Mouse (Mus musculus) adrenal gland, postnatal 10 days (tissue): ENCODE data around the gene Gm45713. TPM values are rescaled to one million over a fixed set of nuclear protein-coding genes. Genes with fewer than 3 reads are reported as not detected.
A peak's percentile ranks its signal among the peaks of the same experiment; 100 is the strongest.
"Not testable (repeated sequence)": the region's sequence is repeated elsewhere in the genome, so short reads cannot be mapped to it uniquely, and the experiment has no call there.

Experiments used
- DNase-seq: peaks from one replicate; pipeline ENCODE4 v3.0.0; 2021; ENCODE audit warnings: mixed read lengths
- total RNA-seq, 2 experiments: library from RNA; stranded (reverse); gene quantifications; 2 replicates each; pipeline ENCODE4 v1.2.3; 2021

Gene Gm45713
- total RNA-seq, 2 experiments from 2014 or later, result not detected

DNA sequence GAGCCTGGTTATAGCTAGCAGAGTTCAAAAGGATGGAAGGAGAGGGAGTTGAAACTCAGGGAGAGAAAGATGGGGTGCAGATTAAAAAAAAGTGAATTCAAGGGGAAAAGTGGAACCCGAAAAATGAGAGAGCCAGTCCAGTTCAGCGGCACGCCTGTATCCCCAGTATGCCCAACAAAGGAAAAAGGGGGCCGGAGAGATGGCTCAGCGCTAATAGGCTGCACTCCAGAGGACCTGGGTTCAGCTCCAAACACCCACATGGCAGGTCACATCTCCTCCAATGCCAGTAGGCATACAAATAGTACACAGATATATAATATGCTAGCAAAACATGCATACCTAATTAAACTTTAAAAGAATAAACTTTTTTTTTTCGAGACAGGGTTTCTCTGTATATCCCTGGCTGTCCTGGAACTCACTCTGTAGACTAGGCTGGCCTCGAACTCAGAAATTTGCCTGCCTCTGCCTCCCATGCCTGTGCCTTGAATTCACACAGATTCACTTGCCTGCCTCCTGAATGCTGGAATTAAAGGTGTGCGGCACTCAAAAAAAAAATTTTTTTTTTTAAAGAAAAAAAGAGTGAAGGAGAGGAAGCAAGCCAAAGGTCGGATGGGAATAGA, 27.1 kb upstream of the Gm45713 start:
- no peak for DNase-seq

DNA sequence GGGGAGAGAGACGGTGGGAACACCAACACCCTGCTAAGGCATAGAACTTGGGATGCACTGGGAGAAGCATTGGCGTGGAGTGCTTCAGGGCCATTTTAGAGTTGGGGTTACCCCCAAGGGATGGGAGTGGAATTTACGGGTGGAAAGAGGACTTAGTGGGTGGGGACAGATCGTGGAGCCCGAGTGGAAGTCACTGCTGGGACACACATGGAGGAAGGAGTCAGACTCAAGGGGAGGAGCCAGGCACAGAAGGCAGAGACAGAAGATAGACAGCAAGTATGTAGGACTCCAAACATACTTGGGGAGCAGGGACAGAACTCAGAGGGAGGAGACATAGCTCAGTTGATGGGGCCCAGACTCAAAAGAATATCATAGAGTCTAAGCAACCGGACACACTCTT, 26.5 kb upstream of the Gm45713 start:
- no peak for DNase-seq

DNA sequence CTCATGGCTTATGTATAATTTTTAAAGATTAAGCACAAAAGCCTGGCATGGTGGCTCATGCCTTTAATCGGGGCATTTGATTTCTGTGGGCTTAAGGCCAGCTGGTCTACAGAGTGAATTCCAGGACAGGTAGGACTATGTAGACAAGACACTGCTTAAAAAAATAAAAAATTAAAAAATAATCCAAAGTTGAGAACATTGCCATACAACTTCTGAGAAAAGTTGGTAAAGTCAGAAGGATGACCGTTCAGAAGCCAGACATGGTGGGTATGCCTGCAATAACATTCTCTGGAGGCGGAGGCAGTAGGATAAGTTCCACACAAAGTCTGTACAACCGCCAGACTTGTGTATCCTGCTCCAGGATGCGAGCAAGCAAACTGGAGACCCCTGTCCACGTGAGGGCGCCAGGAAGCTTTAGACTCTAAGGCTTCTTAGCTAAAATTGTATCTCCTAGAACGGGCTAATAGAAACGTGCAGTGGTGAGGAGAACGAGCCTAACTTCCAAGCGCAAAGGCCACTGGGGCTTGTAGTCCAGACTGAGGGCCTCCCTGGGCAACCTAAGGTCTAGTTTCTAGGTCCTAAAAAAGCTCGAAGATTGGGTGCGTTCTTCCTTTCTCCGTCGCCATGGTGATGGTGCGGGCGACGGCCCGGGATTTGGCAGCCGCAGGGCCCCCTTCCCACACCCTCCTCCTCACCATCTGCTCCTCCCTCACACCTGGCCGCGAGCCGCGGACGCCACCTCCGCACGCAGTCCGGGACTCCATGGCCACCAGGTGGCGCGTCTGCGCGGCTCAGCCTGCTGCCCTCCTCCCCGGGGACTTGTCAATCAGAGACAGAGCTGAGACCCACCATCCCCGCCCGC, 25.8 kb upstream of the Gm45713 start:
- peak; percentile 92 for DNase-seq

DNA sequence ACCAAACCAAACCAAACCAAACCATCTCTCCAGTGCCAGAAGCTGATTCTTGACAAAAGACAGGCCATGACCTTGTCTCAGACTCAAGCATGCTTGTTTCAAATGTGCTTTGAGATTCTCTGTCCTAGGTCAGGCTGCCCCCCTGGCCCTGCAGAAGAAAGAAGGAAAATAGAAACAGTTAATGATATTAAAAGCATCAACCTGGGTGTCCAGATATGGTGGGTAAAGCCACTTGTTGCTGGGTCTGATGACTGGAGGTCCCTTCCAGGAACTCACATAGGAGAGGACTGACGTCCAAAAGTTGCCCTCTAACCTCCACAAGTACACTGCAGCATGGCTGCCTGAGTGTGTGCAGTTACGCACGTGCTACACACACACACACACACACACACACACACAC, 24.8 kb upstream of the Gm45713 start:
- no peak for DNase-seq

DNA sequence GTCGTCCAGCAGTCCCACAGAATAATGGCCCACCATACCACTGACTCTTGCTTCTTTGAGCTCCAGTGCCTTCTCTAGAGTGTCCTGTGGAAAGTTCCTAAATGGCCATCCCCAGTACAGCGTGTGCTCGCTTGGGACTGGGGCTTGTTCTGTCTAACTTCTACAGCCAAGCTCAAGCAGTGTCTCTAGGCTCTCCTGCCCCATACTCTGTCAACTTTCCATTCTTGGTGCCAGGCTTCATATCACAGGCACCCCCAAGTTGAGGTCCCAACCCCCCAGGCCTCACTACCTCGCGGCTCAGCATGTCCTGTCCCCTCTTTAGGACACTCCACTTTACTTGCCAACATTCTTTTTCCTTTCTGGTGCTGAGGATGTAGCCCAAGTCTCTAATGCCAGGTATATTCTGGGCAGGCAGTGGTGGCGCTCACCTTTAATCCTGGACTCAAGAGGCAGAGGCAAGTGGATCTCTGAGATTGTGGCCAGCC, 24.3 kb upstream of the Gm45713 start:
- no peak for DNase-seq

DNA sequence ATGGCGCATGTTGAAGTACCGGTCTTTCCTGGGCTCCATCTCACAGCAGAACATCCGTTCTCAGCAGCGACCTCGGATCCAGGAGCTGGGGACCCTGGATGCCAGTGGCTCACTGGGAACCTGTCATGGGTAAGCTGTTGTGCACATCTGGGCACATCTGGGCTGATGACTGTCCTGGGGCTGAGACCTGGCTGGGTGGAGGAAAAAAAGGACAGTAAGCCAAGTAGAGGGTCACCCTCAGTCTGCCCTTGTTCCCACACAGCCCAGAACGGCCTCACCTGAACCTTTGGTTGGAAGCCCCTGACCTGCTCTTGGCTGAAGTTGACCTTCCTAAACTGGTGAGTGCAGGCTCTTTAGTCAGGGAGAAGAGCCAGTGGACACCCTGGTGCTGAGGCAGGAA, 23.0 kb upstream of the Gm45713 start:
- DNase-seq, result no peak

DNA sequence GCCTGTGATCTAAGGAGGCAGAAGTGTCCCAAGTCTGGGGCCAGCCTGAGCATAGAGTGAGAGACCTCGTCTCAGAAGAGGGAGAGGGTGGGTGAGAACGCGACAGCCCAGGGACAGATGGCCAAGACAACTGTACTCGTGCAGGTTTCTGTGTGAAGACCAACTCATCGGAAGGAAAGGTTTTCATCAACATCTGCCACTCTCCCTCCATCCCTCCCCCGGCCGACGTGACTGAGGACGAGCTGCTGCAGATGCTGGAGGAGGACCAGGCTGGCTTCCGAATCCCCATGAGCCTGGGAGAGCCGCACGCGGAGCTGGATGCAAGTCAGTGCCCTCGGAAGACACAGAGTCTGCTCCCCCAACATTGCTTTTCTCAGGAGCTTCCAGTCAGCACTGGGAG, 21.4 kb upstream of the Gm45713 start:
- DNase-seq, result no peak

DNA sequence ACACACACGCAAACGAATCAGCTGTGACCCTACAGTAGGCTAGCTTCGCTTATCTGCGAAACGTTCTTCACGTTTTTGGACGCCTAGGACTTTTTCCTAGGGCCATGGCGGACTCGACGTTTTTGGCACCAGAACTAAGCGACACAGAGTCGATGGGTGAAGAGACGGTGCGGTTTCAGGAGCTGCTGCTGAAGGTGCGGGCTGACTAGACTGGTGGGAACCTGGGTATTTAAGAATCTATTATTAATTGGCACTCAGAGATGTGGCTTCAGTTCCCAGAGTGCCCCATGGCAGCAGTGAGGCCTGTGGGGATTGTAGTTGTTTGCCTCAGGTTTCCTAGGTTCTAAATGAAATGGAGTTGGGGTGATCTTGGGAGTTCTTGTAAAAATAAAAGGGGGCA, 20.2 kb upstream of the Gm45713 start:
- no peak for DNase-seq

DNA sequence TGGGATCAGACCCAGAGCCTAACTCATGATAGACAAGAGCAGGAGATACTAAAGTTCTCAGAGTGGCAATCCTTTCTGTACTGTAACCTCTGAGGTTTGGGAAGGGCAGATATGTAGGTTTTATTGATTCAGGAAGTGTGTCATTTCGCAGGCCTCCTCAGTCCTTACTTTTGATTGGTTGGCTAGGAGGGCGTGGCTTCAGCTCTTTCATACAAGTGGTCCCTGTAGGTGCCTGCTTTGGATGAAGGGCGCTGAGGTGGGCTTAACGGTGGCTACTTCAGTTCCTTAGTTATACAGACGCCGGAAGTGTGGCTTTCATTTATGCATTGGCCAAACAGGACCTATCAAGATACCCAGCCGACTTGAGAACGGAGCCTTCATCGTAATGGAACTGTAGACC, 19.6 kb upstream of the Gm45713 start:
- no peak for DNase-seq

DNA sequence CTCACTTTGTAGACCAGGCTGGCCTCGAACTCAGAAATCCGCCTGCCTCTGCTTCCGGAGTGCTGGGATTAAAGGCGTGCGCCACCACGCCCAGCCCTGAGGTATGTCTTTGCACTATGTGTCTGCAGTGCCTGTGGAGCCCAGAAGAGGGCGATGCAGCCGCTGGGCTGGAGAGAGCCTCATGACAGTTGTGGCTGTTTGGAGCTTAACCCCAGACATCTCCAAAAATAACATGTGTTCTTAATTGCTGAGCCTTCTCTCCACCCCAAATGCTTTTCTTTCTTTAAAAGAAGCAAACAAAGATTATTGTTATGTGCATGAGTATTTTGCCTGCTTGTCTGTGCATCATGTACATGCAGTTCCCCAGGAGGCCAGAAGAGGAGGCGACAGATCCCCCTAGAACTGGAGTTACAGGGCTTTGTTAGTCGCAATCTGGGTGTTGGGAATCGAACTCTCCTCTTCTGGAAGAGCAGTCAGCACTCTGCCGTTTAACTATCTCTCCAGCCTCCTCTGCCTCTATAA, 19.0 kb upstream of the Gm45713 start:
- DNase-seq, result peak; percentile 69

DNA sequence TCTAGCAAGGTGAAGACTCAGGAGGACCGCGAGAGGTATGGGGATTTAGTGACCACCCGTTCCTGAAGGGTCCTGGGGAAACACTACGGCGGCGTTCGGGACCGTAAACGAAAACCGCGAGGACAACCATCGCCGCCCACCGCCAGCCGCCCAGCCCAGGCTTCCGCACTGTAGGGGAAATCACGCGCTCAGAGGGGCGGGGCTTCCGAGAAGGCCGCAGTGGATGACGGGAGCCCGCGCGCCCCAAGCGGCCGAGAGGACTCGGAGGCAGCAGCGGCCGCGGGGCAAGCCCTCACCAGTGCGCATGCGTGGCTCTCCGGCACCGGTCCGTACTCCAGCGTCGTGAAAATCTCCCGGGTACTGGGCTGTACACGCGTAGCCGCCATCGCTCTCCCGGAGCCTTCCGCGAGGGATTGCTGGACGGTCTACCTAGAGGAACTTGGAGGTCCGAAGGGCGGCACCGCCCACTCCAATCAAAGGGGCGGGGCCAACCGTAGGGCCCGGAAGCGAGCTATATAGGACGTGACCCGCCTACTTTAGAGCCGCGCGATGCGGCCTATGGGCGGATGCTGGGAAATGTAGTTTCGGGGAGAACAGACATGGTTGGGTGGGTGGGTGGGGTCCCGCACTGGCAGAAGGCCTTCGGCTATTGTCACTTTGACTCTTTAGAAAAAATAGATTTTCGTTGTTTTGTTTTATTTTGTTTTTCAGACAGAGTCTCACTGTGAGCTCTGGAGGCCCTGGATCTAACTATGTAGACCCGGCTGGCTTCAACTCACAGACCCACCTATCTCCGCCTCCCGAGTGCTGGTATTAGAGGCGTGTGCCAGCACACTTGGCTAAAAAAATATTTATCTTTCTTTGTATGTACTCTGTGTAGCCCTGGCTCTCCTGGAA, 18.3 kb upstream of the Gm45713 start, which contains the start of the genes Pih1d1 and Aldh16a1:
Gene Pih1d1 (plus strand): TSS at position 208 of the 897 bp plus-strand sequence.
Gene Aldh16a1 (minus strand): TSS at position 489 of the 897 bp plus-strand sequence.
- peak; percentile 97 for DNase-seq

DNA sequence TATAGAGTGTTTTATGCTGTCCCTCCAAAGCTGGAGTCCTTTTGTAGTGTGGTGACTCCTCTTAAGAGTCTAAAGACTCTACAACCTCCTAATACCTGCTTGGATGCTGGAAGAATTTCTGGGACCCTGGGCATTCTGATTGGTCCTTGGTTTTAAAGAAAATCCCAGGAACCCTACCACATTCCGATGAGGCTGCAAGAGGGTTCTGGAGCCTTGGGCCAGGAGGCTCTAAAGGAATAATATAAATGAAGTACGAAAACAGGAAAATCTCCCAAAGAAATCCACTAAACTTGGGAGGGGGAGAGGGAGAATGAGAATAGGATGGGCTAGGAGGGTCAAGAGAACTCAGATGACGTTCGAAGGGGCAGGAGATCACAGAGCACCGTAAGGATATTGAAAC, 17.6 kb upstream of the Gm45713 start:
- no peak for DNase-seq

DNA sequence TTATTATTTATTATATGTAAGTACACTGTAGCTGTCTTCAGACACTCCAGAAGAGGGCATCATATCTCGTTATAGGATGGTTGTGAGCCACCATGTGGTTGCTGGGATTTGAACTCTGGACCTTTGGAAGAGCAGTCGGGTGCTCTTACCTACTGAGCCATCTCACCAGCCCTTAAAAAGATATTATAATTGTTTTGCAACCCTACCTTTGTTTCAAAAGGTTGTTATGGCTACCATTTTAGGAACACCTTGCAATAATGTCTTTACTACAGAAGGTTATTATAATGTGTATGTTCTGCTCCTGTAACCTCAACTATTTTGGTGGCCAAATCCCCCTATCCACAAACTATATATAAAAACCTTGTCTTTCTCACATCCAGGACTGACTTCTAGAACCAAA, 17.0 kb upstream of the Gm45713 start:
- DNase-seq, result not testable (repeated sequence)

DNA sequence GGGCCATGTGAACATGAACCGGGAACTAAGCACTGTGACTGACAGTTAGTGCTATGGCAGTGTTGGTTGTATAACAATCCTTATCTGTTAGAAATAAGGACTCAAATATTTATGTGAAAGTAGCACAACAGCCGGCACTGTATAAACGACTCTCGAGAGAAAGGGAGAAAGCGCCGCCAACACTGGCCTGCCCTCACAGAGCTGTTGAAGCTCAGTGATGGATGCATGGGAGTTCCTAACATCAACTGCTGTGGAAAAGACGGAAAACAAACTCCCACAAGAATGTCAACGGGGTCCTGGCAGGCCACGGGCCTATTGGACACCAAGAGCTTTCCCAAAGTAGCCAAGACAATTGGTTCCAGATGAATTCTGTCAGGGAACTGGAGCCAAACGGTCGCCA, 15.3 kb upstream of the Gm45713 start:
- no peak for DNase-seq

DNA sequence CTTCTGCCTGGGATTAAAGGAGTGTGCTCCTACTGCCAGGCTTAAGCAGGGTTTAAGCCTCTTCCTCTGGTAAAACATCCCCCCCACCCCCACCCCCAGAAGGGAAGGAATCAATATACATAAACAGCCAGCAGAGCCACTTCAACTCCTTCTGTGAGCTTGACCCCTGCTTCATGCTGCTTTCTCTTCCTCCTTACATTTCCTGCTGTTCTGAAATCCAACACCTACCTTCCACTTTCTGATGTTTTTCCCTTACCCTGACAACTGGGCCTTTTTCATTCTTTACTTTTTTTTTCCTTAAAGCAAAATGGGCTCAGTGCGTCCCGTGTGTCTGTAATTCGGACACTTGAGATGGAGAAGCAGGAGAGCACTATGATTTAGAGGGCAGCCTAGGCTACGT, 14.3 kb upstream of the Gm45713 start:
- DNase-seq, result no peak

DNA sequence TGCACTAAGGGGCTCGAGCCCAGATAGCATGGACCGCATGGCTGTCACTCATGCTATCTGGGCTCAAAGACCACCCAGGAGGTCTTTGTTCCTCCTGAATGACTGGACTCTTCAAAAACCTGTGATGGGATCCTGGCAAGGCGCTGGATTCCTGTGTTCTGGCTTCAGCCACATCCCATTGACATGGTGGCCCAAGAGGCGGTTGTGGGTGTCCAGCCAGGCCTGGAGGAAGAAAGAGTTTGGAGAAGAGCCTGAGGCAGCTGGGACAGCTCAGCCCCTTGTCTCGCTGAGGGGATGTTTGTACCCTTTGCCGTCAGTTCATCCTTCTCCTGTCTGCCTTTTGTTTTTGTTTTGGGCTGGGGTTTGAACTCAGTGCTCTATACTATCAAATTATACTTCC, 13.5 kb upstream of the Gm45713 start:
- no peak for DNase-seq

DNA sequence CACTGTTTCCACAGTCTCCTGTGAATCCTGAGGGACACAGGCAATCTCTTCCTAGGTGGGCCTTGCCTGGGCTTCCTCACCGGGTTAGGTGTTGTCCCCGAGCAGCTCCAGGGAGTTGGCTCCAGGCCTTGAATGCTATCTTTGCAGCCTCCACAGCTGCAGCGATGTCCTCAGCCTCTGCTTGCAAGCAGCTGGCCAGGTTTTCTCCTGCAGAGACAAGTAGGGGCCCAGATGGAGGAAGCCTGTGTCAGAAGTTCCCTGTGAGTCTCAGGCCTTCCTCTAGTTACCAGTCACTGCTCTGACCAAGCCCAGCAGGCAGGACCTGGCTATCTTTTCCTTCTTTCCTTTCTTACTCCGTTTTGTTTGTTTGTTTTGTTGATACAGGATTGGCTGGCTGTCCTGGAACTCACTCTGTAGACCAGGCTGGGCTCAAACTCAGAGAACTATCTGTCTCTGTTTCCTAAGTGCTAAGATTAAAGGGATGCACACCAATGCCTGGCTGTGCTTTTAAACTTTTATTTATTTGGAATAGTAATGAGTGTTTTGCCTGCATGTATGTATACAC, 12.6 kb upstream of the Gm45713 start:
- DNase-seq, result no peak

DNA sequence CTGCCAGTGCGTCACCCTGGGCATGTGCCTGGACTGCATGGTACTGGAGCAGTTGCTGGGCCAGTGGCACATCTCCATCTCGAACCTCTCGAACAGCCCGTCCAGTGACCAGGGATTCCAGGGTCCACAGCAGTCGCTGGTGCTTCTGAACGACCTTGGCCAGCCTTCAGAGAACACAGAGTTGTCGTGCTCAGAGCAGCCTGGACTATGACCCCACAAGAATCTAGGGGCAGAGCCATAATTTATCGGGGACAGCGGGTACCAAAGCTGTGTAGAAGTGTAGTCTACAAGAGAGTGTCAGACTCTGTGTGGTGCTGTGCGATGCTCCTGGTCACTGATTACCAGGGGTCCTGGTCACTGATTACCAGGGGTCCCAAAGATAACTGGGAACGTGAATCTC, 11.9 kb upstream of the Gm45713 start:
- no peak for DNase-seq

DNA sequence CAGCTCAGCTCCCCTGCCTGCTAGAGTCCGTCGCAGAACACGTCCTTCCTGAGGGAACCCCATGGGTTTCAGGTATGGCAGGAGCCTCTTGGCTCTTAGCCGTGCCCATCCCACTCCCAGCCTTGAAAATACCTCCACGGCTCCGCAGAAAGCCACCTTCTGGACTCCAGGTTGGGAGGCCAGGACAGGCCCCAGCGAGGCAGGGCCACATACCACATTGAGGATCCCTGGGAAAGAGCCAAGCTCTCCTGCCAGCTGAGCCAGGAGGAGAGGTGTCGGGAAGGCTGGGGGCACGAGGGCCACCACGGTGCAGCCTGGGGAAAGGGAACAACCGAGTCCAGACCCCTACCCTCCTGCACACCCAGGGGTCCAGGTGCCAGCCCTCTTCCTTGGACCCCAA, 11.2 kb upstream of the Gm45713 start:
- no peak for DNase-seq

DNA sequence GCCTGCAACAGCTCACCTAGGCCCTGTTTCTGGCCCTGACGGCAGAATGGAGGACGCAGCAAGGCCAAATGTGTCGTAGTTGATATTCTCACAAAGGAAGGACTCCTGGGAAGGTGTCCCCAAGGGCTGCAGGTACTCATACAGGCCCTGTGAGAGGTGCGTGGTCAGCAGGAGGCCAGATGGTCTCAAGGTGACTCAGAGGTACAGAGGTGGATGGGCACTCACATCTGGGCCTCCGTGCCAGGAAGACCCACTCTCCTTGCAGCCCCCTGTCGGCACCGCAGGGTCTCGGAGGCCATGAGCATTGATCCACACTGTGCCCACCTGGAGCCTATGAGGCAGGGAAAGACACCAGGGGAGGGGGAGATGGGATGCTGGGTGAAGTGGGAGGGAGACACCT, 9.4 kb upstream of the Gm45713 start:
- DNase-seq, result no peak

DNA sequence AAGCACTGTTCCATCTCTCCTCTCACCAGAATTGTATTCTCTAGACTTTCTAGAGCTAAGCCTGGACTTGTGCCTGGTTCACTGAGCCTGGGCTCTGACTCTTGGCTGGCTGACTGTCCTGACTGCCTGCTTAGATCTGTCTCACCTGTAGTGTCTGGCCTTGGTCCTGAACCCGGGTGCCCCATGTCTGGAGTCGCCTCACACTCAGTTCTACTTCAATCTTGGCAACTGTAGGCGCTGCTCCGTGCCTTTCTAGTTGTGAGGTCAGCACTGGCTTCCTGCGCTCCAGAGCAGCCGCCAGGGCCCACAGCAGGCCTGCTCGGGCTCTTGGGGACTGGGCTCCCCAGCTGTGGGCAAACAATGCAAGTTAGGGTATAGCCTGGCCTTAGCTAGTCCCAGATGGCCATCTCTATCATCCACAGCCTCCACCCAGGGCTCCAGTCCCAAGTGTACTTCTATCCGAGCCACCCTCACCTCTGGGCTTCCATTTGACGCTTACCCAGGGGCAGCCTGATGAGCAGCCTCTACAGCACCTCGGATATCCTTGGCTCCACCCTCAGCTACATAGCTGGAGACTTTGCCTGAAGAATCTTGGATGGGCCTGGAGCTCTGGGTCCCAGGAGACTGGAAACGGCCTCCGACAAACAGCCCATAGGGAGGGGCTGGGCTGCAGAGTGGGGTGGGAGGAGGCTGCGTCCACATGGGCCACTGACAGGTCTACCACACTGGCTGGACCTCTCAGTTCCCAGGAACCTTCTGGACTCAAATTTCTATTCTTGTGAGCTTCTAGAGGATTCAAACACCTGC, 8.5 kb upstream of the Gm45713 start:
- DNase-seq, result no peak
